22 mouse cellular contexts compared by ENCODE assay signal in genomic region chr3:16751764-16752485, GRCm38 (mm10).
"Had no signal": no experiment of that assay in that cellular context is flagged by ENCODE, and none has a peak within 500 bp of the region (broad histone marks: within the 10 kb centered on the region; RNA-seq: fewer than 3 reads in every experiment).

No protein-coding gene starts in this region.

- H3K4me1 ChIP-seq: heart, embryonic 10.5 days; heart, embryonic 12.5 days; hindbrain, embryonic 10.5 days; hindbrain, embryonic 12.5 days; intestine, embryonic 15.5 days; limb, embryonic 10.5 days; limb, embryonic 12.5 days; liver, embryonic 13.5 days; liver, embryonic 15.5 days had no signal

- H3K4me3 ChIP-seq: heart, adult 2 months; heart, embryonic 10.5 days; heart, embryonic 12.5 days; hindbrain, embryonic 10.5 days; hindbrain, embryonic 12.5 days; intestine, embryonic 15.5 days; layer of hippocampus, adult 2 months; left cerebral cortex, adult 2 months; limb, embryonic 10.5 days; limb, embryonic 12.5 days; liver, embryonic 13.5 days; liver, embryonic 15.5 days had no signal

- H3K27me3 ChIP-seq: heart, embryonic 12.5 days; hindbrain, embryonic 12.5 days; intestine, embryonic 15.5 days; limb, embryonic 12.5 days; liver, embryonic 13.5 days; liver, embryonic 15.5 days had no signal

- DNase-seq: gastrocnemius, postnatal 14 days; gastrocnemius, postnatal 36 days; heart, adult 11 months; heart, adult 2 months; heart, postnatal 10 days; heart, postnatal 4 days; kidney, adult 18-20 months; kidney, postnatal 14 days; kidney, postnatal 4 days; liver; liver, embryonic 13.5 days had no signal

- H3K27ac ChIP-seq: heart, adult 2 months; heart, embryonic 10.5 days; hindbrain, embryonic 10.5 days; hindbrain, embryonic 12.5 days; hindbrain, embryonic 14.5 days; intestine, embryonic 15.5 days; layer of hippocampus, adult 2 months; left cerebral cortex, adult 2 months; limb, embryonic 10.5 days; limb, embryonic 12.5 days; liver, embryonic 13.5 days; liver, embryonic 15.5 days had no signal

- H3K36me3 ChIP-seq: heart, embryonic 10.5 days; heart, embryonic 12.5 days; hindbrain, embryonic 10.5 days; hindbrain, embryonic 12.5 days; intestine, embryonic 15.5 days; limb, embryonic 10.5 days; limb, embryonic 12.5 days; liver, embryonic 13.5 days; liver, embryonic 15.5 days had no signal
